ENCODE assay signal across 13 mouse cellular contexts in the genomic region with DNA sequence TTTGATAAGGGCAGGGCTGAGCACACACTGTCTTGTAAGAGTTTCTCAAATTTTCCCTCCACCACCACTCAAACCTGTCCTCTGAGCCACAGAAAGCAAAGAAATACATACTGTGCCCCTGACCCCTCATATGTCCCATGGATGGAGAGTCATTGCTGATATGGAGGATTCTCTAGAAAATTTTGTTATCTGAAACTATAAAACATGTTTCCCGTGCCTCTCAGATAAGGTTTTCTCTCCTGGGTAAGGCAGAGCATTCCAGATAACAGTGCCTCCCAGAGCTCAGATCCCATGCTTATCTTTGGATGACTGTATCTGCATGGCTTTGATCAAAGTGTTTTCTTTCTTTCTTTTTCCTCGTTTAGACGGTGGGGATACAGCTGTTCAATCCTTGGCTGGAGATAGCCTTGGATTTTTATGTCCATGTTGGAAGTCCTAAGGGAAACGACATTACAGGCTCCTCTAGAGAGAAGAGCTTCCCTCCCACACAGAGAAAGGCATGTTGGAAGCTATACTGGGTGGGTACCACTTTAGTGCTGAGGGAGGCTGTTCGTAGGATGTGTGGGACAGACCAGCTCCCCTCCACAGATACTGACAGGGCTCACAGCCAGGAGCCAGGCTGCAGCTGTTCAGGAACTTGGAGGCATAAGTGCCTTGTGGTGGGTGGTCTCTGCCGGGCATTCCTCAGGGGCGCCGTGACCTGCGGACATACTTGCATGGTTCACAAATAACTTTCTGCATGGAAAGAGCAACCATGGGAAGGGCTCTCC.
A peak's percentile ranks its signal among the peaks of the same experiment; 100 is the strongest.
DNase-seq lines count a peak whose midpoint lies in the region; ATAC-seq and TF ChIP-seq lines count a peak whose summit lies in the region.
"Had no signal": no experiment of that assay in that cellular context is flagged by ENCODE, and none has a peak within 500 bp of the region (broad histone marks: within the 10 kb centered on the region; RNA-seq: fewer than 3 reads in every experiment).

No protein-coding gene starts in this region.

- H3K4me1 ChIP-seq in intestine, embryonic 15.5 days (replicated peaks) = peaks cover 11% of the 10 kb centered on the region; the same call in 1 of the 2 replicates
- no peaks in the 10 kb centered on the region for H3K4me1 ChIP-seq in intestine, postnatal 0 days (replicated peaks; ENCODE audit: control insufficient read depth, insufficient read depth, low read length)
- peaks cover 15% of the 10 kb centered on the region for H3K4me1 ChIP-seq in G1E (ENCODE audit: insufficient read depth, low read depth, low read length)
- H3K4me1 ChIP-seq in liver, embryonic 12.5 days = peaks cover 37% of the 10 kb centered on the region
- H3K4me1 ChIP-seq: hindbrain, embryonic 12.5 days had no signal

- no peaks in the 10 kb centered on the region for H3K27me3 ChIP-seq in intestine, embryonic 15.5 days (replicated peaks)
- no peaks in the 10 kb centered on the region for H3K27me3 ChIP-seq in intestine, postnatal 0 days (replicated peaks; ENCODE audit: control insufficient read depth, insufficient read depth, low read length)
- H3K27me3 ChIP-seq in G1E (ENCODE audit: insufficient read depth, low read length) = peaks cover 26% of the 10 kb centered on the region
- peaks cover 8% of the 10 kb centered on the region; the same call in 1 of the 2 replicates for H3K27me3 ChIP-seq in liver, embryonic 12.5 days (replicated peaks)
- H3K27me3 ChIP-seq: hindbrain, embryonic 12.5 days; neural tube, embryonic 13.5 days had no signal

- H3K36me3 ChIP-seq in intestine, embryonic 15.5 days = no peaks in the 10 kb centered on the region
- H3K36me3 ChIP-seq in intestine, postnatal 0 days (ENCODE audit: control insufficient read depth, insufficient read depth) = no peaks in the 10 kb centered on the region
- no peaks in the 10 kb centered on the region for H3K36me3 ChIP-seq in G1E (replicated peaks)
- H3K36me3 ChIP-seq in liver, embryonic 12.5 days = no peaks in the 10 kb centered on the region
- H3K36me3 ChIP-seq: hindbrain, embryonic 12.5 days; neural tube, embryonic 13.5 days had no signal

- H3K27ac ChIP-seq in intestine, embryonic 15.5 days = no peak overlapping the region
- H3K27ac ChIP-seq in intestine, postnatal 0 days (ENCODE audit: low read depth, low read length) = no peak overlapping the region
- peak overlapping the region; percentile 84 for H3K27ac ChIP-seq in liver, embryonic 12.5 days
- H3K27ac ChIP-seq: hindbrain, embryonic 12.5 days; neural tube, embryonic 13.5 days had no signal

- no peak overlapping the region for H3K4me3 ChIP-seq in intestine, embryonic 15.5 days (replicated peaks)
- H3K4me3 ChIP-seq in intestine, postnatal 0 days (ENCODE audit: low read depth, low read length) = no peak overlapping the region
- no peak overlapping the region for H3K4me3 ChIP-seq in G1E (ENCODE audit: low read depth, low read length)
- H3K4me3 ChIP-seq in liver, embryonic 12.5 days = peak overlapping the region; percentile 22
- H3K4me3 ChIP-seq: hindbrain, embryonic 12.5 days; neural tube, embryonic 13.5 days had no signal

- H3K9ac ChIP-seq in intestine, embryonic 15.5 days = no peak overlapping the region
- no peak overlapping the region for H3K9ac ChIP-seq in intestine, postnatal 0 days (ENCODE audit: low read depth, low read length)
- peak overlapping the region; percentile 45; the same call in 1 of the 2 replicates for H3K9ac ChIP-seq in liver, embryonic 12.5 days
- H3K9ac ChIP-seq: hindbrain, embryonic 12.5 days; neural tube, embryonic 13.5 days had no signal

- no peak for DNase-seq in G1E (ENCODE audit: low spot score)
- peak; percentile 37 for DNase-seq in MEL-GATA-1-ER (ENCODE audit: extremely low read depth, low read depth)
- DNase-seq in spleen, postnatal 14 days (ENCODE audit: low spot score in 2 of 2) = no peak
- no peak for DNase-seq in cerebellum, adult 8-10 months
- DNase-seq in cerebellum, postnatal 14 days = no peak
- DNase-seq: kidney, postnatal 14 days; thymus, postnatal 4 days had no signal

- H3K9me3 ChIP-seq in intestine, embryonic 15.5 days = no peaks in the 10 kb centered on the region
- no peaks in the 10 kb centered on the region for H3K9me3 ChIP-seq in intestine, postnatal 0 days (ENCODE audit: control insufficient read depth)
- no peaks in the 10 kb centered on the region for H3K9me3 ChIP-seq in G1E (replicated peaks)
- no peaks in the 10 kb centered on the region for H3K9me3 ChIP-seq in liver, embryonic 12.5 days (replicated peaks)
- H3K9me3 ChIP-seq: hindbrain, embryonic 12.5 days; neural tube, embryonic 13.5 days had no signal

- peak; percentile 69 for ATAC-seq in intestine, embryonic 15.5 days
- no peak for ATAC-seq in intestine, postnatal 0 days
- peak; percentile 62 for ATAC-seq in G1E (ENCODE audit: extremely low read depth, insufficient number of reproducible peaks, low FRiP score, poor library complexity, severe bottlenecking)
- ATAC-seq in liver, embryonic 12.5 days = peak; percentile 91
- ATAC-seq: activated CD4-positive, CD25-positive, alpha-beta regulatory T cell, adult 4 months had no signal

- TF ChIP-seq CTCF in intestine, postnatal 0 days (IDR thresholded peaks at IDR 0.05; ENCODE audit: low read depth) = no peak
- TF ChIP-seq CTCF in G1E (IDR thresholded peaks at IDR 0.05; ENCODE audit: low read depth, low read length) = no peak

- 42% methylated on average over 9 of the region's 9 CpGs for WGBS in intestine, embryonic 15.5 days
- WGBS in intestine, postnatal 0 days = 37% methylated on average over 9 of the region's 9 CpGs
- 37% methylated on average over 9 of the region's 9 CpGs for WGBS in liver, embryonic 12.5 days (ENCODE audit: insufficient replicate concordance)

- 0 out of 2 replicates have a peak overlapping the region, but pooled peaks have one; percentile 18 for H3K4me2 ChIP-seq in intestine, embryonic 15.5 days (replicated peaks)
- no peak overlapping the region for H3K4me2 ChIP-seq in intestine, postnatal 0 days (replicated peaks; ENCODE audit: low read depth)
- peak overlapping the region; percentile 63 for H3K4me2 ChIP-seq in liver, embryonic 12.5 days
- H3K4me2 ChIP-seq: hindbrain, embryonic 12.5 days; neural tube, embryonic 13.5 days had no signal
